Mouse (Mus musculus) kidney, adult 2 months (tissue): ENCODE results near the gene Olfr328. TPM values are rescaled to one million over a fixed set of nuclear protein-coding genes. Genes with fewer than 3 reads are reported as not detected.

Experiments used
- DNase-seq: peaks from one replicate; pipeline ENCODE4 v3.0.0; 2021
- H3K27ac ChIP-seq: fragments of 200-500 bp; 2 replicates; pipeline ENCODE4 v1.5.1; 2012; ENCODE audit warnings: low read depth, low read length, control low read depth, inconsistent platforms; ENCODE audit not compliant: insufficient read depth
- H3K27me3 ChIP-seq: fragments of 200-500 bp; replicated peaks from 2 replicates; pipeline ENCODE4 v1.6.1; 2012; ENCODE audit warnings: mild to moderate bottlenecking, moderate library complexity, low read length, inconsistent platforms; ENCODE audit not compliant: control insufficient read depth, insufficient read depth
- H3K36me3 ChIP-seq: fragments of 200-500 bp; 2 replicates; pipeline ENCODE4 v1.6.1; 2012; ENCODE audit warnings: mild to moderate bottlenecking, moderate library complexity, low read length, inconsistent platforms; ENCODE audit not compliant: control insufficient read depth, insufficient read depth
- H3K4me1 ChIP-seq: fragments of 200-500 bp; 2 replicates; pipeline ENCODE4 v1.6.1; 2011; ENCODE audit warnings: low read length; ENCODE audit not compliant: control insufficient read depth, insufficient read depth
- H3K4me3 ChIP-seq: fragments of 200-500 bp; 2 replicates; pipeline ENCODE4 v1.5.1; 2011; ENCODE audit warnings: mild to moderate bottlenecking, low read depth, low read length, control low read depth; ENCODE audit not compliant: insufficient read depth
- CTCF ChIP-seq: fragments of 200-500 bp; conservative IDR thresholded peaks from 2 replicates; pipeline ENCODE4 v1.5.1; 2011; ENCODE audit warnings: low read depth, mild to moderate bottlenecking, control low read depth, low read length, moderate library complexity, mixed read lengths; ENCODE audit not compliant: insufficient read depth, insufficient read length
- POLR2A ChIP-seq: fragments of 200-500 bp; IDR thresholded peaks from one replicate; pipeline ENCODE4 v1.6.1; 2011; ENCODE audit warnings: low read depth, low read length, control low read depth
- WGBS: fragments of 180-500 bp; shearing (Covaris S2); methylation state at CpG from one replicate; pipeline ENCODE4 v1.1.7; 2018; 5-methylcytosine and 5-hydroxymethylcytosine counted together
- polyA plus RNA-seq: library from polyadenylated mRNA; depleted of rRNA; stranded (reverse); fragments of >200 nt; gene quantifications from 2 replicates; pipeline ENCODE4 v1.2.3, GENCODE M21; 2012; rRNA removed

Olfr328 gene
- polyA plus RNA-seq = not detected in 2 replicates

DNA sequence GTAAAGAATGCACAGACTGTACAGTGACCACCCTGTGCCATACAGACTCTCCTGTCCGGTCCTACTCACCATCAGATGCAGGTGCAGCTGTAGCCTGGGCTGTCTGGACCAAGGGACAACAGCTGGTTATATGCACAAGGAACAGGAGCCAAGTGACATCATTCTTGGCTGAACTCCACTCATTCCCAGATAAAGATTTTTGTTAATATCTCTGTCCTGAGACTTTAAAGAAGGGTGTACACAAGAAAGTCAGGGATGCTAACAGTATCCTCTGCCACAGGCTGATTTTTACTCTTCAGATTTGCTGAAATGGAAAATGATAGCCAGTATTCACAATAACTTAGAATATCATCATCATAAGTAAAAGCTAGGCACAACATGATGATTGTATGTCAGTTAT lies at the start of gene Olfr328:
TSS of gene Olfr328 (minus strand) at position 101 of the 400 bp plus-strand sequence.
- WGBS = 88% methylated on average over 1 of the region's 1 CpGs
- Histone ChIP-seq H3K27me3 (no peaks in the 10 kb centered on the region), H3K4me3 (no peak within 1 kb of the TSS), H3K27ac (no peak within 1 kb of the TSS), H3K4me1 (no peaks in the 10 kb centered on the region), H3K36me3 (no peaks in the 10 kb centered on the region)
- no peak for TF ChIP-seq POLR2A
- TF ChIP-seq CTCF = no peak
- no peak for DNase-seq

DNA sequence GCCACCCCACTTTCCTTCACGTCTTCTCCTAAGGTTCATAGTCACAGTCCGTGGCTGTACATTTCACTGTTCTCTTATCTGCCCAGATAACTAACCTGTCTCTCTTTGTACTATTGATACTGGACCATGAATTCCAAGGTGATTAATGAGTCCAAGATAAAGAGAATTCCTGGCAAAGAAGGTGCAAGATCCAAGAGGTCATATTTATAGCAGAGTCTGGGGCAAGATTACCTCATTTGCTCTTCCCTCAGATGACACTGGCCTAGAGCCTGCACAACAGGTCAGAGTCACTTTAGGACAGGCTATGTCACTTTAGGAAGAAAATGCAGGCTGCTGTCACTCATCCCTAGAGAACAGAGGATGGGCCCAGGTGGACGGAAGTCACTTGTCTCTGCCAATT lies 49.8 kb upstream of the Olfr328 start:
- Histone ChIP-seq H3K4me3 (no peak overlapping the region), H3K27ac (no peak overlapping the region), H3K27me3 (no peaks in the 10 kb centered on the region), H3K4me1 (no peaks in the 10 kb centered on the region), H3K36me3 (no peaks in the 10 kb centered on the region)
- 84% methylated on average over 3 of the region's 3 CpGs for WGBS
- no peak for TF ChIP-seq CTCF
- no peak for TF ChIP-seq POLR2A
- no peak for DNase-seq

- H3K27ac ChIP-seq = no peak overlapping the region
- H3K4me1 ChIP-seq = no peaks in the 10 kb centered on the region
- H3K4me3 ChIP-seq = no peak overlapping the region
- no peaks in the 10 kb centered on the region for H3K36me3 ChIP-seq
- H3K27me3 ChIP-seq = no peaks in the 10 kb centered on the region
- WGBS = 37% methylated on average over 2 of the region's 2 CpGs
- TF ChIP-seq POLR2A (no peak), CTCF (no peak)
- DNase-seq = no peak
Observed at GRCm38 (mm10) chr11:58604688-58605087, 49.3 kb upstream of the Olfr328 start.

- TF ChIP-seq CTCF = no peak
- no peak for TF ChIP-seq POLR2A
- H3K4me1 ChIP-seq = no peaks in the 10 kb centered on the region
- H3K36me3 ChIP-seq = no peaks in the 10 kb centered on the region
- WGBS = 80% methylated on average over 6 of the region's 6 CpGs
- H3K27me3 ChIP-seq = no peaks in the 10 kb centered on the region
- no peak for DNase-seq
- H3K4me3 ChIP-seq = no peak overlapping the region
- H3K27ac ChIP-seq = no peak overlapping the region
Observed at GRCm38 (mm10) chr11:58602800-58603560, 47.5 kb upstream of the Olfr328 start.

- TF ChIP-seq POLR2A (no peak), CTCF (no peak)
- Histone ChIP-seq H3K4me1 (no peaks in the 10 kb centered on the region), H3K4me3 (no peak overlapping the region), H3K27ac (no peak overlapping the region), H3K36me3 (no peaks in the 10 kb centered on the region), H3K27me3 (no peaks in the 10 kb centered on the region)
- no peak for DNase-seq
Observed at GRCm38 (mm10) chr11:58602062-58602461, 46.6 kb upstream of the Olfr328 start.

- no peak for DNase-seq
- Histone ChIP-seq H3K4me1 (no peaks in the 10 kb centered on the region), H3K27me3 (no peaks in the 10 kb centered on the region), H3K36me3 (no peaks in the 10 kb centered on the region), H3K4me3 (no peak overlapping the region), H3K27ac (no peak overlapping the region)
- 89% methylated on average over 13 of the region's 13 CpGs for WGBS
- TF ChIP-seq POLR2A (no peak), CTCF (no peak)
Observed at GRCm38 (mm10) chr11:58597837-58598236, 42.4 kb upstream of the Olfr328 start.

DNA sequence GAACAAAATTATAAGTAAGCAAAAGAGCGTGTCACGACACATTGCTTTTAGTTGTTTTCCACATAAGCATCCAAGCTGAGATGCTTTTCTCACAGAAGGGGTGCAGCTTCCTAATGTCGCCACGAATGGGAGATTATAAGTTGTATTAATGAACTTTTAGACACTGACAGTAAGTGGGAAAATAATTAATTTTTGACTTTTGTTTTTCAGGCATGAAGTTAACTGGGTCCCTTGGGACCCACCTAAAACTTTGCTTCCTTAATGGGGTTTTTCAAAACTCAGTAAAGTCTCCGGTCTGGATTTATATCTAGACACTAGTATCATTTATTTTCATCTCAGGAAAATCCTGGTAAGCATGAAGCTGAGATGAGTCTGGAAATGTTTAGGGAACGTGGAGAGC lies 39.4 kb upstream of the Olfr328 start, which contains the start of gene Olfr324:
TSS of gene Olfr324 (plus strand) at position 301 of the 400 bp plus-strand sequence.
- Histone ChIP-seq H3K27me3 (no peaks in the 10 kb centered on the region), H3K4me1 (no peaks in the 10 kb centered on the region), H3K36me3 (no peaks in the 10 kb centered on the region), H3K4me3 (no peak within 1 kb of the TSS), H3K27ac (no peak within 1 kb of the TSS)
- no peak for DNase-seq
- 72% methylated on average over 6 of the region's 6 CpGs for WGBS
- TF ChIP-seq POLR2A (no peak), CTCF (no peak)
